Mouse (Mus musculus) kidney, embryonic 16.5 days (tissue): Measurements from ENCODE around the gene Brat1. TPM values are rescaled to one million over a fixed set of nuclear protein-coding genes. Genes with fewer than 3 reads are reported as not detected.
A peak's percentile ranks its signal among the peaks of the same experiment; 100 is the strongest.

Experiments used
- ATAC-seq: fragments of 200-750 bp; cut with Nextera tagmentation; 2 replicates; pipeline ENCODE4 v1.8.0; 2017; ENCODE audit warnings: moderate TSS enrichment; ENCODE audit not compliant: low FRiP score, low TSS enrichment
- H3K27ac ChIP-seq: fragments of 300-500 bp; sonication (generic); 2 replicates; pipeline ENCODE4 v1.5.1; 2014; ENCODE audit warnings: low read length
- H3K27me3 ChIP-seq: fragments of 300-500 bp; sonication (generic); 2 replicates; pipeline ENCODE4 v1.6.1; 2014; ENCODE audit warnings: low read length, control low read depth, mixed read lengths; ENCODE audit not compliant: insufficient read depth
- H3K36me3 ChIP-seq: fragments of 300-500 bp; sonication (generic); 2 replicates; pipeline ENCODE4 v1.6.1; 2014; ENCODE audit warnings: low read length, control low read depth, mixed read lengths; ENCODE audit not compliant: insufficient read depth
- H3K4me1 ChIP-seq: fragments of 300-500 bp; sonication (generic); 2 replicates; pipeline ENCODE4 v1.6.1; 2014; ENCODE audit warnings: low read length, control low read depth, mixed read lengths; ENCODE audit not compliant: insufficient read depth
- H3K4me2 ChIP-seq: fragments of 300-500 bp; sonication (generic); replicated peaks from 2 replicates; pipeline ENCODE4 v1.6.1; 2014; ENCODE audit warnings: low read depth, low read length
- H3K4me3 ChIP-seq: fragments of 300-500 bp; sonication (generic); 2 replicates; pipeline ENCODE4 v1.5.1; 2014; ENCODE audit warnings: mild to moderate bottlenecking, low read length
- H3K9ac ChIP-seq: fragments of 300-500 bp; sonication (generic); replicated peaks from 2 replicates; pipeline ENCODE4 v1.6.1; 2014; ENCODE audit warnings: low read length
- H3K9me3 ChIP-seq: fragments of 300-500 bp; sonication (generic); 2 replicates; pipeline ENCODE4 v1.6.1; 2016; ENCODE audit warnings: low read length, control low read depth
- WGBS: fragments of 180-500 bp; shearing (Covaris S2); extraction: QIAGEN DNeasy Blood & Tissue Kit; methylation state at CpG from one replicate; pipeline ENCODE4 v1.1.7; 2014; 5-methylcytosine and 5-hydroxymethylcytosine counted together
- polyA plus RNA-seq: library from polyadenylated mRNA; unstranded; fragments of >200 nt; fragmentation: Nextera tagmentation; extraction: Ambion mirVana; gene quantifications from 2 replicates; pipeline ENCODE4 v1.2.1, GENCODE M21; 2015

Gene Brat1
- polyA plus RNA-seq, 1 experiment from 2014 or later: 30.9 TPM

DNA sequence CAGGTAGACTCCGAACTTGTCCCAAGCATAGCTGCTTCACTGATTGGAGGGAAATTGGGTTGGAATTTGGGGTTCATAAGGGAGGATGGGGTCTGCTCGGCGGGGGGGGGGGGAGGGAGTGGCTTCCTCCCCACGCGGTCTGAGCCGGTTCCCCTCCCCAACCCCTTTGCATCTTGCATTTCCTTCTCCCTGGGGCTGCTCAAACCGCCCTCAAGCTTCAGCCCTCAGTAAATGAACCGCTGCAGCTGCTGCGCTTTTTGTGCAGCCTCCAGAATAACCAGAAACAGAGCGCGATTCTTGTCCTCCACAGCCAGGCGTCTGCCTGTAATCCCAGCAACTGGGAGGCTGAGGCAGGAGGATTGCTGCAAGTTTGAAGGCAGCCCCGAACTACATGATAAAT is 31.4 kb downstream of the Brat1 start:
- Histone ChIP-seq H3K36me3 (no peaks in the 10 kb centered on the region), H3K4me3 (peak overlapping the region; percentile 41), H3K4me2 (peak overlapping the region; percentile 76), H3K9ac (no peak overlapping the region), H3K9me3 (no peaks in the 10 kb centered on the region), H3K27me3 (peaks cover 18% of the 10 kb centered on the region; the same call in 1 of the 2 replicates), H3K4me1 (peaks cover 22% of the 10 kb centered on the region), H3K27ac (no peak overlapping the region)
- WGBS: 22% methylated on average over 11 of the region's 13 CpGs
- no peak for ATAC-seq

DNA sequence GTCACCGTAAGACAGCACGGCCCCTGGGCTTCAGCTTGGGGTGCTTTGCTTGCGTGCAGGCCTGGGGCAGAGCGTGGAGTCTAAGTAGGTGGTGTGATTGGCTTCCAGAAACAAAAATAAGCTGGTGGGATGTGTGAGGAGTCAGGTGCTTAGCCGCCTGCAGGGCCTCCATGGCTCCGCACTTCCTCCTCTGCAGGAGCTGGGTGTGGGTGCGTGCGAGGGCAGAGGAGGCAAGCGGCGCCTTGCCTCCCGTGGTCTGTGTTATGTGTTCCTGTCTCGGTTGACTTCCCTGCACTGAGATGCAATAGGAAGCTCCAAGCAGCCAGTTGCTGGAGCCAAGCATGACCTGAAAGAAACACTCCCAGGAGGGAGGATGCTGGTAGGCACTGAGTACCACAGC is 35.0 kb downstream of the Brat1 start:
- H3K4me3 ChIP-seq: no peak overlapping the region
- H3K27me3 ChIP-seq: peaks cover 18% of the 10 kb centered on the region; the same call in 1 of the 2 replicates
- no peak overlapping the region for H3K9ac ChIP-seq
- no peaks in the 10 kb centered on the region for H3K9me3 ChIP-seq
- ATAC-seq: no peak
- H3K4me2 ChIP-seq: no peak overlapping the region
- no peaks in the 10 kb centered on the region for H3K36me3 ChIP-seq
- H3K4me1 ChIP-seq: peaks cover 22% of the 10 kb centered on the region
- 57% methylated on average over 12 of the region's 12 CpGs for WGBS
- no peak overlapping the region for H3K27ac ChIP-seq

DNA sequence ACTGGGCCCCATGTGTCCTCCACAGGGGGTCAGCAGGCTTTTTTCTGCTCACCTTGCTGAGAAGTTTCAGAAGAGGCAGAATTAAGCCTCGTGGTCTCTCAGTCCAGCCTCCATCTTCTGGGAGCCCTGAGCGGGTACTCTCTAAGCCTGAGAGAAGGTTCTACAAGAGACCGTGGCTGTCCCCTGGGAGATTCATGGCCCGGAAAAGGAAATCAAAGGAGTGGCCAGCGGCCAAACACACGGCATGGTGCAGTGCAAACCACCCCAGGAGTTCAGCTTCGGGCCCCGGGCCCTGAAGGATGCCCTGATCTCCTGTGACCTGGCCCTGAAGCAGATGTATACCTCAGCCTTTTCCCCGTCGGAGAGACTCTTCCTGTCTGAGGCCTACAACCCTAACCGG is 36.2 kb downstream of the Brat1 start:
- H3K9me3 ChIP-seq: no peaks in the 10 kb centered on the region
- peaks cover 10% of the 10 kb centered on the region; the same call in 1 of the 2 replicates for H3K27me3 ChIP-seq
- H3K4me3 ChIP-seq: no peak overlapping the region
- H3K4me1 ChIP-seq: peaks cover 14% of the 10 kb centered on the region
- no peak overlapping the region for H3K9ac ChIP-seq
- ATAC-seq: no peak
- H3K36me3 ChIP-seq: no peaks in the 10 kb centered on the region
- 48% methylated on average over 11 of the region's 11 CpGs for WGBS
- no peak overlapping the region for H3K27ac ChIP-seq
- H3K4me2 ChIP-seq: no peak overlapping the region

DNA sequence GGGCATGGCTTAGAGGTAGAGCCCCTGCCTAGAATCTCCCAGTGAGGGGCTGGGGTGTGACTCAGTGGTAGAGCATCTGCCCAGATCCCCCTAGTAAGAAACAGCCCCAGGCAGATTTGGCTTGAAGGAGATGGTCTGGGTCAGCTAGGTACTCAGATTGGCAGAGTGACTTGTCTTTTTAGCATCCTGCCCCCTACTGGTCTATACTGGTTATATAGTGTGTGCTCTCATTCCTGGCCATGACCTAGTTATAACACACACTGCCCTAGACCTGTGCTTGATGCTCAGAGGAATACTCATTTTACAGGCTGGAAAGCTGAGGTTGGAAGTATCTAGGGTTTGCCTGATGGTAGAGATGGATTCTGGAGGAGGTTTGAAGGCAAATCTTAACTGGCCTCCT is 37.1 kb downstream of the Brat1 start:
- Histone ChIP-seq H3K9me3 (no peaks in the 10 kb centered on the region), H3K27ac (no peak overlapping the region), H3K4me2 (no peak overlapping the region), H3K4me3 (no peak overlapping the region), H3K36me3 (no peaks in the 10 kb centered on the region), H3K9ac (no peak overlapping the region), H3K27me3 (peaks cover 6% of the 10 kb centered on the region; the same call in 1 of the 2 replicates), H3K4me1 (peaks cover 13% of the 10 kb centered on the region)
- no peak for ATAC-seq

DNA sequence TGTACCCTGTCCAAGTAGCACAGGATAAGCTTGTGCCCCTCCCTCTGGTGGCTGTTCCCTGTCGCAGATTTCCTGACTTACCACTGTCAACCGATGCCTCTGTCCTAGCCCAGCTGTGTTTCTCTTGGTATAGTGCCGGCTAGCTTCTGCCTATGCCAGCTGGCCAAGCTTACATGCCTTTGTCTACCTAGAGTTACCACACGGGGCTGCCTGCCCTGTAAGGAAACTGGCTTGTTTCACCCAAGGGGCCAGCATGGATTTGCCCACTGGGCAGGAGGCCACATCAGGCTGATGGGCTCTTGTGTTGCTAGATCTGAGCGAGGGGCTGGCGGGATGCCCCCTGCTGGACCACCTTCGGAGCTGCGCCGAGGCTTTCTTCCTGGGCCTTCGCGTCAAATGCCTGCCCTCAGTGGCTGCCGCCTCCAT is 38.9 kb downstream of the Brat1 start:
- no peaks in the 10 kb centered on the region for H3K9me3 ChIP-seq
- H3K36me3 ChIP-seq: no peaks in the 10 kb centered on the region
- H3K4me3 ChIP-seq: no peak overlapping the region
- no peaks in the 10 kb centered on the region for H3K27me3 ChIP-seq
- no peak overlapping the region for H3K4me2 ChIP-seq
- H3K9ac ChIP-seq: no peak overlapping the region
- no peak for ATAC-seq
- H3K4me1 ChIP-seq: peaks cover 17% of the 10 kb centered on the region
- WGBS: 30% methylated on average over 12 of the region's 12 CpGs
- no peak overlapping the region for H3K27ac ChIP-seq

DNA sequence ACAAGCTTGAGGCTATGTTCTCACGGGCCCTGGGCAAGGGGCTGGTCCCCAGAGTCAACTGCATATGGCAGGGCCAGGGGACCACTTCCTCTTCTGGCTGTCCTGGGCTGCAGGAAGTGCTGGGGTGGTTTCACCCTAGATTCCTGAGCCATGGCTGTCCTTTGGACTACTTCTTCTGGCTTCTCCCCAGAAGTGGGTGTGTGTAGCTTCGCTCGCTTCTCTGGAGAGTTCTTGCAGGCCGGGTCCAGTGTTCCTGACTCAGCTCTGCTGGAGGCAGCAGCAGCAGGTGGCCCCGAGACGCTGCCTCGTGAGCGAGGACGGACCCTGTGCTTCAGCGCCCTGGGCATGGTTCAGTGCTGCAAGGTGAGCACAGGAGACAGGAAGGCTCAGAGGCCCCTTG is 43.6 kb downstream of the Brat1 start:
- WGBS: 84% methylated on average over 10 of the region's 10 CpGs
- H3K9me3 ChIP-seq: peaks cover 3% of the 10 kb centered on the region; the same call in 1 of the 2 replicates
- peaks cover 4% of the 10 kb centered on the region; the same call in 1 of the 2 replicates for H3K36me3 ChIP-seq
- H3K4me3 ChIP-seq: no peak overlapping the region
- H3K4me2 ChIP-seq: no peak overlapping the region
- H3K27me3 ChIP-seq: no peaks in the 10 kb centered on the region
- no peak; the same call in 1 of the 2 replicates for ATAC-seq
- H3K4me1 ChIP-seq: peaks cover 10% of the 10 kb centered on the region; the same call in 1 of the 2 replicates
- no peak overlapping the region; the same call in 1 of the 2 replicates for H3K9ac ChIP-seq
- H3K27ac ChIP-seq: no peak overlapping the region

DNA sequence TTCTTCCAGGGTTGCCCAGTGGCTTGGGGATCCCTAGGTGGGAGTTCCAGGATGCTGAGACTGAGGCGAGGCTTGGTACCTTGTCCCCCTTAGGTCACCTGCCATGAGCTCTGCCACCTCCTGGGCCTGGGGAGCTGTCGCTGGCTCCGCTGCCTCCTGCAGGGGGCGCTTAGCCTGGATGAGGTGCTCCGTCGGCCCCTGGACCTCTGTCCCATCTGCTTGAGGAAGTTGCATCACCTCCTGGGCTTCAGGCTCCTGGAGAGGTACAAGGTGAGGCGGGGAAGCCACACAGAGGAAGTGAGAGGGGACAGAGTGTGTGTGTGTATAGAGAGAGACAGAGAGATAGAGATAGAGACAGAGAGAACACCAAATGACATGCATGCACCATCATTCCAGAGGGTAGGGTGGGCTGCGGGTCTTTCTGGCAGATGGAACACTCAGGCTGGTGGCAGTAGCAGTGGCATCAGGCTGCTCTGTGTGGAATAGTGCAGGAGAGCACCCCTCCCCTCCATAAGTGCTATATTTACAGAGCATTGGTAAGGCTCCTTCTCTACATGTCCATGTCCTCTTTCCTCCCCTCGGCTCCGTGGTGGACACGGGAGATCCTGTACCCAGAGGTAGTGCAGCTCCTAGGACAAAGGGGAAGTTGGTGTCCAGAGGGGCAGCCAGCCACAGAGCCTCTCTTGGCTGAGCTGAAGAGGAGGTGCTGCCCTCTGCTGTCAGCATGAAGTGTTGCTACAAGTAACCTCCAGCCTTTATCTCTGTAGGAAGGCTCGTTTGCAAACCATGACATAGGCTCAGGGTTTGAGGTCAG is 44.5 kb downstream of the Brat1 start:
- ATAC-seq: peak; percentile 79
- H3K36me3 ChIP-seq: peaks cover 4% of the 10 kb centered on the region; the same call in 1 of the 2 replicates
- H3K4me2 ChIP-seq: peak overlapping the region; percentile 42
- peak overlapping the region; percentile 39 for H3K9ac ChIP-seq
- no peak overlapping the region for H3K27ac ChIP-seq
- H3K9me3 ChIP-seq: peaks cover 3% of the 10 kb centered on the region; the same call in 1 of the 2 replicates
- WGBS: 16% methylated on average over 12 of the region's 12 CpGs
- no peaks in the 10 kb centered on the region for H3K27me3 ChIP-seq
- peak overlapping the region; percentile 29 for H3K4me3 ChIP-seq
- peaks cover 10% of the 10 kb centered on the region; the same call in 1 of the 2 replicates for H3K4me1 ChIP-seq

DNA sequence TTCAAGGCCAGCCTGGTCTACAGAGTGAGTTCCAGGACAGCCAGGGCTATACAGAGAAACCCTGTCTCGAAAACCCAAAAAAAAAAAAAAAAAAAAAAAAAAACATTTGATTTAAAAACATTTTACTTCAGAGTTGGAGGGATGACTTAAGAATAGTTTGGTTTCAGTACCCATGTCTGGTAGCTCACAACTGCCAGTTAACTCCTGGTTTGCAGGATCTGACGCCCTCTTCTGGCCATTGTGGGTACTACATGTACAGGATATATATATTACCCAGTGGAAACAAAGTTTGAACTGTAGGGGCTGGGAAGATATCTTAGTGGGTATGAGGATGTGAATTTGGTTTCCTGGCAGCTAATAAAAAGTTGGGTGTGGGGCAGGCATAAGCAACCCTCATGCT is 46.1 kb downstream of the Brat1 start:
- no peak for ATAC-seq
- H3K4me2 ChIP-seq: no peak overlapping the region
- no peak overlapping the region for H3K4me3 ChIP-seq
- no peaks in the 10 kb centered on the region for H3K27me3 ChIP-seq
- H3K27ac ChIP-seq: no peak overlapping the region
- H3K4me1 ChIP-seq: peaks cover 10% of the 10 kb centered on the region; the same call in 1 of the 2 replicates
- peaks cover 3% of the 10 kb centered on the region; the same call in 1 of the 2 replicates for H3K9me3 ChIP-seq
- H3K36me3 ChIP-seq: peaks cover 4% of the 10 kb centered on the region; the same call in 1 of the 2 replicates
- no peak overlapping the region for H3K9ac ChIP-seq
- WGBS: 0% methylated on average over 1 of the region's 2 CpGs

DNA sequence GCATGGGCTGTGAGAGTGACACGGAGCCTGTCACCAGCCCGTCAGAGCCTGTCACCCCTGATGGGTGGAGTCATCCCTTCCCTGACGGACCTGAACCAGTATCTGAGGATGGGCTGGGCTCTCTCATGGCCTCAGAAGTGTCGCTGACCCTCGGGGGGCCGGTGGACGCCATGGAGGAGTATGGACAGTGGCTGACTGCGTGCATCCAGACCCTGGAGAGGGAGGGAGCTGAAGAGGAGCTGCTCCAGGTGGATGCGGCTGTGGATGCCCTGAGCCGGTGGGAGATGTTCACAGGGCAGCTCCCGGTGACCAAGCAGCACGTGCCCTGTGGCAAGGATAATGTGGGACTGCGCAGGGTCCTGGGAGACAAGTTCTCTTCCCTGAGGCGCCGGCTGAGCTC is 47.2 kb downstream of the Brat1 start:
- Histone ChIP-seq H3K4me2 (no peak overlapping the region), H3K27me3 (no peaks in the 10 kb centered on the region), H3K36me3 (peaks cover 4% of the 10 kb centered on the region; the same call in 1 of the 2 replicates), H3K4me1 (peaks cover 15% of the 10 kb centered on the region; the same call in 1 of the 2 replicates), H3K4me3 (no peak overlapping the region), H3K27ac (no peak overlapping the region), H3K9me3 (peaks cover 3% of the 10 kb centered on the region; the same call in 1 of the 2 replicates), H3K9ac (no peak overlapping the region)
- WGBS: 90% methylated on average over 15 of the region's 15 CpGs
- ATAC-seq: no peak

DNA sequence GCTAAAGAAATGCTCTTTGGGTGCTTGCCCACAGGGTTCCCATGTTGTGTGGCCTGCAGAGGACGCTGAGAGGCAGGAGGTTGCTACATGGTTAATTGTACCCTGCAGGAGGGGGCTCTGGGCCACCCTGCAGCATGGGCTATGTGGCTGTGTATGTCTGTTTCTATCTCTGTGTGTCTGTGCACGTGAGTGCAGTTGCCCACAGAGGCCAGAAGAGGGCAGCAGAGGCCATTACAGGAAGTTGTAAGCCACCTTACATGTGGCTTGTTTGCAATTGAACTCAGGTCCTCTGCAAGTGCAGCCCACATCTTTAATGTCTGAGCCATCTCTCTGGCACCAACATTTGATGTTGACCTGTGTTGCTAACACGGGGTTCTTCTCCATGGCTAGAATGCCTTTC is 47.8 kb downstream of the Brat1 start:
- Histone ChIP-seq H3K9me3 (peaks cover 3% of the 10 kb centered on the region; the same call in 1 of the 2 replicates), H3K4me2 (no peak overlapping the region), H3K4me1 (peaks cover 15% of the 10 kb centered on the region; the same call in 1 of the 2 replicates), H3K27me3 (no peaks in the 10 kb centered on the region), H3K36me3 (peaks cover 4% of the 10 kb centered on the region; the same call in 1 of the 2 replicates), H3K9ac (no peak overlapping the region), H3K27ac (peak overlapping the region; percentile 32; the same call in 1 of the 2 replicates), H3K4me3 (no peak overlapping the region)
- WGBS: 94% methylated on average over 3 of the region's 3 CpGs
- no peak for ATAC-seq
